Mouse (Mus musculus) limb, embryonic 15.5 days (tissue): ENCODE measurements at regions not wholly inside any gene's neighbourhood (a gene's known extent, or its start where the extent isn't known, plus 50 kb on each side); places are given as distances from the start of the nearest gene placed in this dataset.

ENCODE experiments used
- ATAC-seq: fragments of 200-750 bp; cut with Nextera tagmentation; 2 replicates; pipeline ENCODE4 v1.8.0; 2017; ENCODE audit warnings: low read depth, moderate TSS enrichment; ENCODE audit not compliant: insufficient number of reproducible peaks, low FRiP score, low TSS enrichment
- H3K27ac ChIP-seq: fragments of 300-500 bp; sonication (generic); 2 replicates; pipeline ENCODE4 v1.5.1; 2015; ENCODE audit warnings: moderate library complexity, mild to moderate bottlenecking, inconsistent platforms
- H3K27me3 ChIP-seq: fragments of 300-500 bp; sonication (generic); 2 replicates; pipeline ENCODE4 v1.6.1; 2015; ENCODE audit warnings: inconsistent platforms
- H3K36me3 ChIP-seq: fragments of 300-500 bp; sonication (generic); 2 replicates; pipeline ENCODE4 v1.6.1; 2015; ENCODE audit warnings: inconsistent platforms
- H3K4me1 ChIP-seq: fragments of 300-500 bp; sonication (generic); 2 replicates; pipeline ENCODE4 v1.6.1; 2015; ENCODE audit warnings: inconsistent platforms
- H3K4me2 ChIP-seq: fragments of 300-500 bp; sonication (generic); 2 replicates; pipeline ENCODE4 v1.6.1; 2015; ENCODE audit warnings: mild to moderate bottlenecking, inconsistent platforms
- H3K4me3 ChIP-seq: fragments of 300-500 bp; sonication (generic); 2 replicates; pipeline ENCODE4 v1.5.1; 2015; ENCODE audit warnings: mild to moderate bottlenecking, inconsistent platforms
- H3K9ac ChIP-seq: fragments of 300-500 bp; sonication (generic); 2 replicates; pipeline ENCODE4 v1.6.1; 2015; ENCODE audit warnings: inconsistent platforms
- H3K9me3 ChIP-seq: fragments of 300-500 bp; sonication (generic); 2 replicates; pipeline ENCODE4 v1.6.1; 2016; ENCODE audit warnings: inconsistent platforms
- WGBS: fragments of 180-500 bp; shearing (Covaris S2); methylation state at CpG from one replicate; pipeline ENCODE4 v1.1.7; 2015; 5-methylcytosine and 5-hydroxymethylcytosine counted together

GRCm38 (mm10) chr14:76309606-76310005 lies 105.2 kb upstream of the Tsc22d1 start:
- Histone ChIP-seq H3K27me3 (no peaks in the 10 kb centered on the region), H3K36me3 (no peaks in the 10 kb centered on the region), H3K27ac (no peak overlapping the region; the same call in 1 of the 2 replicates), H3K9me3 (no peaks in the 10 kb centered on the region), H3K4me3 (no peak overlapping the region), H3K4me1 (peaks cover 12% of the 10 kb centered on the region), H3K4me2 (no peak overlapping the region), H3K9ac (no peak overlapping the region)
- WGBS, result 64% methylated on average over 4 of the region's 4 CpGs
- ATAC-seq, result no peak

- no peaks in the 10 kb centered on the region for H3K9me3 ChIP-seq
- no peak overlapping the region; the same call in 1 of the 2 replicates for H3K27ac ChIP-seq
- 39% methylated on average over 6 of the region's 6 CpGs for WGBS
- no peaks in the 10 kb centered on the region for H3K36me3 ChIP-seq
- H3K4me1 ChIP-seq, result peaks cover 12% of the 10 kb centered on the region
- ATAC-seq, result no peak
- no peak overlapping the region for H3K9ac ChIP-seq
- no peak overlapping the region for H3K4me3 ChIP-seq
- no peak overlapping the region for H3K4me2 ChIP-seq
- no peaks in the 10 kb centered on the region for H3K27me3 ChIP-seq
These were observed 104.5 kb upstream of the Tsc22d1 start for GRCm38 (mm10) chr14:76310278-76310677.

- Histone ChIP-seq H3K4me2 (no peak overlapping the region), H3K36me3 (no peaks in the 10 kb centered on the region), H3K27ac (no peak overlapping the region), H3K4me3 (no peak overlapping the region), H3K27me3 (no peaks in the 10 kb centered on the region), H3K9me3 (no peaks in the 10 kb centered on the region), H3K4me1 (peaks cover 7% of the 10 kb centered on the region), H3K9ac (no peak overlapping the region)
- no peak for ATAC-seq
- WGBS, result 70% methylated on average over 14 of the region's 14 CpGs
These were observed 101.2 kb upstream of the Tsc22d1 start for GRCm38 (mm10) chr14:76313424-76314190.

GRCm38 (mm10) chr14:76318438-76318837 lies 96.3 kb upstream of the Tsc22d1 start:
- H3K9me3 ChIP-seq, result no peaks in the 10 kb centered on the region
- no peaks in the 10 kb centered on the region for H3K27me3 ChIP-seq
- H3K36me3 ChIP-seq, result no peaks in the 10 kb centered on the region
- H3K4me1 ChIP-seq, result 0 out of 2 replicates have a peak, but pooled peaks cover 2% of the 10 kb centered on the region
- WGBS, result 36% methylated on average over 5 of the region's 5 CpGs
- no peak overlapping the region for H3K4me2 ChIP-seq
- H3K4me3 ChIP-seq, result no peak overlapping the region
- no peak overlapping the region for H3K9ac ChIP-seq
- ATAC-seq, result no peak
- H3K27ac ChIP-seq, result peak overlapping the region; percentile 17; the same call in 1 of the 2 replicates

- Histone ChIP-seq H3K9ac (no peak overlapping the region), H3K27ac (no peak overlapping the region), H3K4me3 (no peak overlapping the region), H3K4me2 (no peak overlapping the region), H3K4me1 (peaks cover 5% of the 10 kb centered on the region; the same call in 1 of the 2 replicates), H3K9me3 (no peaks in the 10 kb centered on the region; the same call in 1 of the 2 replicates), H3K27me3 (no peaks in the 10 kb centered on the region), H3K36me3 (no peaks in the 10 kb centered on the region)
- WGBS, result 61% methylated on average over 1 of the region's 1 CpGs
- ATAC-seq, result no peak
These were observed 90.5 kb upstream of the Tsc22d1 start for GRCm38 (mm10) chr14:76324246-76324645.

GRCm38 (mm10) chr14:76329983-76330382 lies 84.8 kb upstream of the Tsc22d1 start:
- 75% methylated on average over 5 of the region's 5 CpGs for WGBS
- no peaks in the 10 kb centered on the region for H3K36me3 ChIP-seq
- no peaks in the 10 kb centered on the region; the same call in 1 of the 2 replicates for H3K9me3 ChIP-seq
- no peaks in the 10 kb centered on the region for H3K27me3 ChIP-seq
- H3K4me1 ChIP-seq, result no peaks in the 10 kb centered on the region
- no peak overlapping the region for H3K4me3 ChIP-seq
- H3K9ac ChIP-seq, result no peak overlapping the region
- H3K27ac ChIP-seq, result no peak overlapping the region
- H3K4me2 ChIP-seq, result no peak overlapping the region
- no peak for ATAC-seq

- no peak for ATAC-seq
- H3K4me1 ChIP-seq, result no peaks in the 10 kb centered on the region
- H3K9me3 ChIP-seq, result no peaks in the 10 kb centered on the region; the same call in 1 of the 2 replicates
- no peak overlapping the region for H3K27ac ChIP-seq
- H3K4me3 ChIP-seq, result no peak overlapping the region
- H3K9ac ChIP-seq, result no peak overlapping the region
- no peak overlapping the region for H3K4me2 ChIP-seq
- no peaks in the 10 kb centered on the region for H3K27me3 ChIP-seq
- 55% methylated on average over 11 of the region's 11 CpGs for WGBS
- H3K36me3 ChIP-seq, result no peaks in the 10 kb centered on the region
These were observed 83.0 kb upstream of the Tsc22d1 start for GRCm38 (mm10) chr14:76331497-76332335.

DNA sequence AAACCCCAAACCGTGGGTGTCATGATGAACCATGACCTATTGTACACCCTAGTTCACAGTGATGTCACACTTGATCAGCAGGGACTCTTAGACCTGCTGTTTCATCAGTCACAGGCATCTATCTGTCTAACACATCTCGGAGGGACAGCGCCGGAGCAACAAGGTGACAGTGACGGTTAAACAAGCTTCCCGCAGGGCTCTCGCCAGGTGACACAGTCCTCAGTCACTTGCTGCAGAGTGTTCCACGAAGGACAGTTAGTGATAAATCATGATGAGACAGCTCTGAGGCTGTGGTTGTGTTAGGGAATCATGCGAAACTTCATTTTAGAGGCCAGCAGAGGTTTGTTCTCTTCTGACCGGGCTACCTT lies 82.4 kb upstream of the Tsc22d1 start:
- no peak overlapping the region for H3K4me3 ChIP-seq
- H3K27ac ChIP-seq, result no peak overlapping the region
- H3K4me2 ChIP-seq, result no peak overlapping the region
- ATAC-seq, result no peak
- 80% methylated on average over 10 of the region's 10 CpGs for WGBS
- H3K27me3 ChIP-seq, result no peaks in the 10 kb centered on the region
- H3K4me1 ChIP-seq, result no peaks in the 10 kb centered on the region
- no peaks in the 10 kb centered on the region; the same call in 1 of the 2 replicates for H3K9me3 ChIP-seq
- H3K9ac ChIP-seq, result no peak overlapping the region
- H3K36me3 ChIP-seq, result no peaks in the 10 kb centered on the region

- no peak overlapping the region for H3K9ac ChIP-seq
- whole genome bisulfite sequencing, result 90% methylated on average over 7 of the region's 7 CpGs
- no peak for ATAC-seq
- H3K4me1 ChIP-seq, result no peaks in the 10 kb centered on the region
- H3K36me3 ChIP-seq, result no peaks in the 10 kb centered on the region
- no peak overlapping the region for H3K4me3 ChIP-seq
- no peaks in the 10 kb centered on the region for H3K27me3 ChIP-seq
- no peak overlapping the region for H3K4me2 ChIP-seq
- no peak overlapping the region for H3K27ac ChIP-seq
- H3K9me3 ChIP-seq, result no peaks in the 10 kb centered on the region
These were observed 74.0 kb upstream of the Tsc22d1 start for GRCm38 (mm10) chr14:76340789-76341188.

DNA sequence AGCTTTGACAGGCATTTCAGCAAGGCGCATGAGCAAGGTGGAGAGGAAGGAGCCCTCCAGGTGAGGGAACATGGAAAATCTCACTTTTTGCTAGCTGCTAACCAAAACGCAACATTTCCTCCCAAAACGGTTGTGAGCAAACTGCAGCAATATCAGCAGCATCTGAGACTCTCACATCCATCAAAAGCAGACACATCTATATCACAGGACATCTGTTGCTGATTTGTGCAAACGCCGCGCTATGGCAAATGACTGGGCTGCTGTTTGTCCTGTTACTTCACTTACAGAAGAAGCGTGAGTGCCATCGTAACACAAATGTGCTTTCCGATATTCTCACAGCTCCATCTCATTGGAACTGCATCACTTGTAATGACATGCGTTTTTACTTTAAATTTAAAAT lies 73.5 kb upstream of the Tsc22d1 start:
- Histone ChIP-seq H3K9me3 (no peaks in the 10 kb centered on the region), H3K4me1 (no peaks in the 10 kb centered on the region), H3K27ac (no peak overlapping the region), H3K36me3 (no peaks in the 10 kb centered on the region), H3K4me2 (no peak overlapping the region), H3K27me3 (no peaks in the 10 kb centered on the region), H3K9ac (no peak overlapping the region), H3K4me3 (no peak overlapping the region)
- no peak for ATAC-seq
- WGBS, result 60% methylated on average over 10 of the region's 10 CpGs

DNA sequence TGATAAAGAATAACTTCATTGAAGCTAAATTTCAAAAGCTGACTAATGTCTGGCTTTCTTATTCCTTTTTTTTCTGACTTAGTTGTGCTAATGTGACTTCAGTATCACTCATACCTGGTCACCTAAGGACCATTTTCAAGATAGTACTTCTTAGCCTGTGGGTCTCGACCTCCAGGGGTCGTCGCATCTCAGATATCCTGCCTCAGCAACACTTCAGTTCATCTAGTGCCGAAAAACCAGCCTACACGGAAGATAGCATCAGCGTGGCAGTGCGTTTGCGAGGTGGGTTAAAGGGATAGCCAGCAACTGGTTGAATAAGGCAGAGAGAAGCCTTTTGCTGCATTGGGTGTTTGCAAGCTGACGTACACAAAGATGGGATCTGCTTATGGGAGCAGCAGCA lies 62.9 kb upstream of the Tsc22d1 start:
- Histone ChIP-seq H3K36me3 (no peaks in the 10 kb centered on the region), H3K27me3 (no peaks in the 10 kb centered on the region), H3K4me2 (no peak overlapping the region), H3K4me1 (no peaks in the 10 kb centered on the region), H3K4me3 (no peak overlapping the region), H3K9ac (no peak overlapping the region), H3K9me3 (no peaks in the 10 kb centered on the region), H3K27ac (no peak overlapping the region)
- ATAC-seq, result no peak
- 53% methylated on average over 9 of the region's 9 CpGs for WGBS

DNA sequence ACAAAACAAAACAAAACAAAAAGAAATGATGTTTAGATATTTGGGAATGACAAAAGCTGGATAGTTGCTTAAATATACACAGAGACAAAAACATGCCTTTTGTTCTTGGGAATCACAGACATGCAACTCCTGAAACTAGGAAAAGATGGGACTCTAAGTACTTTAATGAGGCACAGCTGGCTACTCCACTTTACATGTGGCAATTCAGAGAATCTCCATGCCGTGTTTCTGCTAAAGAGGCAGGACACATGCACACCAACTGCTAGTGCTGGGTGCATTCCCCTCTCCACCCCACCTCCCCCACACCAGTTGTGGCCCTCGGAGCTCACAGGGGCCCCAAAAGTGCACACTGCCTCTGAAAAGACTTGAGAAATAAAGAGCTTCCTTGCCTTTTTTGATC lies 58.6 kb upstream of the Tsc22d1 start:
- H3K27me3 ChIP-seq, result no peaks in the 10 kb centered on the region
- no peak overlapping the region for H3K9ac ChIP-seq
- H3K27ac ChIP-seq, result no peak overlapping the region
- no peaks in the 10 kb centered on the region for H3K9me3 ChIP-seq
- ATAC-seq, result no peak
- 45% methylated on average over 2 of the region's 2 CpGs for WGBS
- H3K36me3 ChIP-seq, result no peaks in the 10 kb centered on the region
- H3K4me1 ChIP-seq, result no peaks in the 10 kb centered on the region
- no peak overlapping the region for H3K4me3 ChIP-seq
- H3K4me2 ChIP-seq, result no peak overlapping the region
